35 mouse cellular contexts compared by ENCODE assay signal in the genomic region with DNA sequence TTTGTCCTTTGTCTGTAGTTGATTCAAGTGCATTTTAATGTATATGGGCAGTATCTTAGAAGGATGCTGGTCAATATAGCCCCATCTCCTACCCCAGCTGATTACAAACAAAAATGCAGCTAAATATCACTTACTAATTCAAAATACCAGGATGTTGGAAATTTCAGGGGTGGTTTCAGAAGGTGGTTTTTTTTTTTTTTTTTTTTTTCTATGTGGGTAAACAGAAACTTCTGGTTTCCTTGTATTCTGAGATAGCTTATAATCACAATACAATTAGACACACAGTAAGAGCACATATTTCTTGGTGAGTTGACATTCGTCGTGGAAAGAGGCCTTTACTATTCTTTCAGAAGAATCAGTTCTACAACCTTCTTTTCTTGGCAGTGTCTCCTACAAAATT. TPM values are rescaled to one million over a fixed set of nuclear protein-coding genes. Genes with fewer than 3 reads are reported as not detected.
"Had no signal": no experiment of that assay in that cellular context is flagged by ENCODE, and none has a peak within 500 bp of the region (broad histone marks: within the 10 kb centered on the region; RNA-seq: fewer than 3 reads in every experiment).

No protein-coding gene starts in this region.

- ATAC-seq: forebrain, embryonic 13.5 days; forebrain, embryonic 14.5 days; forebrain, embryonic 15.5 days; forebrain, embryonic 16.5 days; forebrain, postnatal 0 days had no signal

- H3K9ac ChIP-seq: embryonic facial prominence, embryonic 12.5 days; embryonic facial prominence, embryonic 13.5 days; embryonic facial prominence, embryonic 15.5 days; forebrain, embryonic 12.5 days; forebrain, embryonic 13.5 days; forebrain, embryonic 15.5 days; forebrain, postnatal 0 days had no signal

- H3K4me1 ChIP-seq: embryonic facial prominence, embryonic 10.5 days; embryonic facial prominence, embryonic 12.5 days; embryonic facial prominence, embryonic 13.5 days; embryonic facial prominence, embryonic 15.5 days; forebrain, embryonic 10.5 days; forebrain, embryonic 12.5 days; forebrain, embryonic 13.5 days; forebrain, embryonic 15.5 days had no signal

- H3K27ac ChIP-seq: embryonic facial prominence, embryonic 10.5 days; embryonic facial prominence, embryonic 12.5 days; embryonic facial prominence, embryonic 13.5 days; embryonic facial prominence, embryonic 15.5 days; forebrain, embryonic 10.5 days; forebrain, embryonic 12.5 days; forebrain, embryonic 13.5 days; forebrain, embryonic 15.5 days; gastrocnemius, adult 2 months; heart, adult 2 months had no signal

- H3K4me2 ChIP-seq: embryonic facial prominence, embryonic 12.5 days; embryonic facial prominence, embryonic 13.5 days; embryonic facial prominence, embryonic 15.5 days; forebrain, embryonic 12.5 days; forebrain, embryonic 13.5 days; forebrain, embryonic 15.5 days had no signal

- DNase-seq: cerebellum, adult 2 months; cerebellum, adult 8-10 months; cerebellum, adult 9-10 months; cerebellum, adult 9-11 months; cerebellum, postnatal 10 days; cerebellum, postnatal 14 days; cerebellum, postnatal 25 days; cerebellum, postnatal 36 days; embryo, embryonic 11 days; forebrain, postnatal 0 days; gastrocnemius, adult 2 months; gastrocnemius, postnatal 10 days; gastrocnemius, postnatal 14 days; gastrocnemius, postnatal 25 days; gastrocnemius, postnatal 36 days; heart, adult 18-20 months; heart, adult 2 months had no signal

- H3K27me3 ChIP-seq: embryonic facial prominence, embryonic 12.5 days; embryonic facial prominence, embryonic 13.5 days; embryonic facial prominence, embryonic 15.5 days; forebrain, embryonic 12.5 days; forebrain, embryonic 13.5 days; forebrain, embryonic 15.5 days had no signal

- H3K4me3 ChIP-seq: embryonic facial prominence, embryonic 10.5 days; embryonic facial prominence, embryonic 12.5 days; embryonic facial prominence, embryonic 13.5 days; embryonic facial prominence, embryonic 15.5 days; erythroblast, embryonic 14.5 days; forebrain, embryonic 10.5 days; forebrain, embryonic 12.5 days; forebrain, embryonic 13.5 days; forebrain, embryonic 15.5 days; gastrocnemius, adult 2 months; heart, adult 2 months had no signal

- H3K36me3 ChIP-seq: embryonic facial prominence, embryonic 10.5 days; embryonic facial prominence, embryonic 12.5 days; embryonic facial prominence, embryonic 13.5 days; embryonic facial prominence, embryonic 15.5 days; forebrain, embryonic 10.5 days; forebrain, embryonic 12.5 days; forebrain, embryonic 15.5 days had no signal

- H3K9me3 ChIP-seq: embryonic facial prominence, embryonic 10.5 days; embryonic facial prominence, embryonic 12.5 days; embryonic facial prominence, embryonic 13.5 days; embryonic facial prominence, embryonic 15.5 days; forebrain, embryonic 10.5 days; forebrain, embryonic 12.5 days; forebrain, embryonic 13.5 days; forebrain, embryonic 15.5 days had no signal

RNA-seq across cellular contexts. Expression of a gene that starts 39.5 kb away (rescaled TPM):
- total RNA-seq: forebrain, postnatal 0 days; gastrocnemius, adult 18-20 months; gastrocnemius, adult 2 months; gastrocnemius, adult 8-10 months; gastrocnemius, postnatal 25 days; gastrocnemius, postnatal 36 days; heart, adult 18-20 months; heart, adult 2 months had no signal
- polyA plus RNA-seq: cerebellum, adult 2 months; cortical plate, adult 2 months; embryonic facial prominence, embryonic 10.5 days; embryonic facial prominence, embryonic 11.5 days; embryonic facial prominence, embryonic 12.5 days; embryonic facial prominence, embryonic 13.5 days; erythroblast, embryonic 14.5 days; forebrain, embryonic 10.5 days; forebrain, embryonic 11.5 days; forebrain, embryonic 12.5 days; forebrain, embryonic 13.5 days; forebrain, embryonic 14.5 days; forebrain, embryonic 15.5 days; forebrain, embryonic 16.5 days; frontal cortex, adult 2 months; gonadal fat pad, adult 2 months; heart, adult 2 months had no signal
